Mouse (Mus musculus): ENCODE data around the gene Abcb9. TPM values are rescaled to one million over a fixed set of nuclear protein-coding genes. Genes with fewer than 3 reads are reported as not detected.

Gene Abcb9
- polyA plus RNA-seq, 1 experiment = 37.8 TPM

DNA sequence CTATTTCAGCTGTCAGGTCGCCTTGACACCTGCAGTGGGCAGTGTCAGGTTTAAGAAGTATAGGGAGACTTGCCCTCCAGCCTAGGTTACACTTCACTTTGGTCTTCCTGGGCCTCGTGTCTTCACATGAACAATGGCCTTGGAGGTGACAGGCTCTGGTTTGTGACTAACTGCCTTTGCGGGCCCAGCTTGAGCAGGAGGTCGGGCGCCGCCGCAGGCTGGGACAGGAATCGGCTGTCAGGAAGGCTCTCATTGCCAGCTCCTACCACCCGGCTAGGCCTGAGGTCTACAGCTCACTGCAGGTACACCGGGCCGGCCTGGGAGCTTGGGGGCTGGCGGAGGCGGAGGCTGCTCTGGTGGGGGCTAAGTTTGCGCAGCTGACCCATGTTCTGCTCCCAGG, 17.4 kb upstream of the Abcb9 start:
- H3K4me3 ChIP-seq (ENCODE audit: insufficient read depth, low read length) = peak overlapping the region; percentile 94
- peak; percentile 40; the same call in 1 of the 2 replicates for TF ChIP-seq CTCF (IDR thresholded peaks at IDR 0.05; ENCODE audit: extremely low read depth, insufficient read depth, low read length)
- no peak for TF ChIP-seq POLR2A (IDR thresholded peaks at IDR 0.05; ENCODE audit: extremely low read depth, insufficient read depth, low read length)
- 0 out of 2 replicates have a peak overlapping the region, but pooled peaks have one; percentile 33 for H3K27ac ChIP-seq (ENCODE audit: insufficient read depth, low read length)
- no peaks in the 10 kb centered on the region; the same call in 1 of the 2 replicates for H3K4me1 ChIP-seq (ENCODE audit: control insufficient read depth, insufficient read depth, low read length)

DNA sequence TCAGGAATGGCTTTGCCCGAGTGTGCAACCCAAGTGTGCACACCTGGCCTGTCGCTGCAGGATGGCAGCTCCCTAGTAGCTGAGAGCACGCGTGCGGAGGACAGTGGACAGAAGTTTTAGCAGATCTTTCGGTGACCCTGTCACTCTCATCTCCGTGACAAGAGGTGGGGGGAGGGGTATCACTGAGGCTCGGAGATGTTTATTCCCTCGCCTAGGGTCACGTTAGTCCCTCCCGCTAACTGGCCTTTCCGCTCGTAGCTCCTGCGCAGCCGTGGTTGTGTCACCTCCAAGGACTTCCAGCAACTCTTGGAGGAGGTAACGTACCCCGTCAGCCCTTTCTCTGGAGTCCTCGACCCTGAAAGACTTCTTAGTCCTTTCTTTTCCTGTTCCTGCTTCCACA, 16.9 kb upstream of the Abcb9 start:
- Histone ChIP-seq H3K27ac (ENCODE audit: insufficient read depth, low read length) (peak overlapping the region; percentile 33; the same call in 1 of the 2 replicates), H3K4me3 (ENCODE audit: insufficient read depth, low read length) (peak overlapping the region; percentile 94), H3K4me1 (ENCODE audit: control insufficient read depth, insufficient read depth, low read length) (no peaks in the 10 kb centered on the region; the same call in 1 of the 2 replicates)
- TF ChIP-seq POLR2A (IDR thresholded peaks at IDR 0.05; ENCODE audit: extremely low read depth, insufficient read depth, low read length) (no peak), CTCF (IDR thresholded peaks at IDR 0.05; ENCODE audit: extremely low read depth, insufficient read depth, low read length) (no peak)

DNA sequence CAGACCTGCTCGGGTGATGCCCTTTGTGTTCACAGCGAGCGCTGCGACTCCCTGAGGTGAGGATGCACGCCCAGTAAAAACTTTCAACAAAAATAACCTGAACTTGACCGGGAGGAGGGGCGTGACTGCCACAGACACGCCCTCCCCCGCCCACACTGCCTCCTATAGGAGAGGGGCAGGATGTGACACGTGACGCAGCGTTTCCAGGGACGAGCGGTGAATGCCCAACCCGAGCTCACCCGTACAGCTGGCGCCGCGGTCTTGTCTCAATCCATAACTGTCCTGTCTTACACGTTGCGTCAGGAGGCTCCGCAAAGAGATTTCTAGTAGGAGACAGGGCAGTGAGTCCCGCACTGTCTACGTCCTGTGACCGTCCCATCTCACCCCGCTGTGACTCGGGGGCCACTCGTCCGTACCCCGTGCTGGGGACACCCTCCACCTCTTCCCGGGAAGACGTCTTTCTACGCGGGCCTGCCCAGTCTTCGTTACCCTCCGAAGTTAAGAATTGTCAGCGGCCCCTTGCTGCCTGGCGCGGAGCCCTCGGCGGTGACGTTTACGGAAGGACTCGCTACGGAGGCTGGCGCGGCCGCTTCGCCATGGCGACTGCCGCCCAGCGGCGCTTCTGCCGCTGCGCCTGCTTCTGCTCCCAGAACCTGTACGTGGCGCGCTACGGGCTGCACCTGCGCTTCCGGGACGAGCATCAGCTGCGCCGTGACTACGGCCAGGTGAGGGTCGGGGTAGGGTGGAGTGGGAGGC, 16.3 kb upstream of the Abcb9 start, which contains the start of gene Ogfod2:
Gene Ogfod2 (plus strand): TSS at position 556 of the 756 bp plus-strand sequence.
- peak within 1 kb of the TSS; percentile 94 for H3K4me3 ChIP-seq (ENCODE audit: insufficient read depth, low read length)
- no peaks in the 10 kb centered on the region; the same call in 1 of the 2 replicates for H3K4me1 ChIP-seq (ENCODE audit: control insufficient read depth, insufficient read depth, low read length)
- TF ChIP-seq CTCF (IDR thresholded peaks at IDR 0.05; ENCODE audit: extremely low read depth, insufficient read depth, low read length) = no peak
- peak; percentile 50; the same call in 1 of the 2 replicates for TF ChIP-seq POLR2A (IDR thresholded peaks at IDR 0.05; ENCODE audit: extremely low read depth, insufficient read depth, low read length)
- H3K27ac ChIP-seq (ENCODE audit: insufficient read depth, low read length) = peak within 1 kb of the TSS; percentile 68

DNA sequence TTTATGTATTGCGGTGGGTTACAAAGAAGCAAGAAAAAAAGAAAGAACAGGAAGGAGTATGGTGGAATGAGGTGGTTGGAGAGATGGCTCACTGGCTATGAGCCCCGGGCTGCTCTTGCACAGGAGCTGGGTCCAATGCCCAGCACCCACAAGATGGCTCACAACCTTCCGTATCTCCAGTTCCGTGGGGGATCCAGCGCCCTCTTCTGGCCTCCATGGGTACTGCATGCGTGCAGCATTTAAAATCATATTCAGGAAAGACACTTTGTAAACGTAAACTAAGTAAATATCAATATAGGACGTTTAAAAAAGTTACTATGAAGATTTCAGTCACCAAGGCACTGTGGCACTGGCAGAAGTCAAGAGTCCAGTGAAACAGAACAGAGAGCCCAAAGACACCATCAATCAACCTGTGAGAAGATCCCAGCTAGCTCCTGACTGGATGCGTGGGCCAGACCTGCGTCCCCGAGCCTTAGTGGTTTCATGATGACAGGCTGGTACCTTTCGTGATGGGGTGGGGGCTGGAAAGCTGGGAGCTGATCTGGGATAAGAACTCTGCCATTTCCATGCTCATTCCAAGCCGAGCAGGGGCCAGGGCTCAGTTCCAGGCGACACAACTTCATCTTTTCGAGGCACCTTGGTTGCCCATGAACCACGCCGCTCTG, 15.6 kb upstream of the Abcb9 start:
- no peaks in the 10 kb centered on the region; the same call in 1 of the 2 replicates for H3K4me1 ChIP-seq (ENCODE audit: control insufficient read depth, insufficient read depth, low read length)
- H3K27ac ChIP-seq (ENCODE audit: insufficient read depth, low read length) = no peak overlapping the region
- TF ChIP-seq POLR2A (IDR thresholded peaks at IDR 0.05; ENCODE audit: extremely low read depth, insufficient read depth, low read length) = no peak
- peak; percentile 61 for TF ChIP-seq CTCF (IDR thresholded peaks at IDR 0.05; ENCODE audit: extremely low read depth, insufficient read depth, low read length)
- H3K4me3 ChIP-seq (ENCODE audit: insufficient read depth, low read length) = peak overlapping the region; percentile 94

DNA sequence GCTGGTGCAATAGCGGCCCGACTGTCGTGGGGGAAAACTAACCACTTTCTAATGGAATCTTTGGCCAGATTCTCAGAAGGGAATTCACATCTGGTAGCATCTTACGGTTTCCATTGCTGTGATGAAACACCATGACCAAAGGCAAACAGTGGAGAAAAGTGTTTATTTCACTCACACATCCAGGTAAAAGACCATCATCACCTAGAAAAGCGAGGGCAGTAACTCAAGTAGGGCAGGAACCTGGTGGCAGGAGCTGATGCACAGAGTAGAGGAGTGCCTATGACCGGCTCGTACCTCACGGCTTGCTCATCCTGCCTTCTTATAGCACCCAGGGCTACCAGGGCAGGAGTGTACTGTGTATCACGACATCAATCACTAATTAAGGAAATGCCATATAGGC, 8.0 kb upstream of the Abcb9 start:
- H3K4me1 ChIP-seq (ENCODE audit: control insufficient read depth, insufficient read depth, low read length) = no peaks in the 10 kb centered on the region
- TF ChIP-seq CTCF (IDR thresholded peaks at IDR 0.05; ENCODE audit: extremely low read depth, insufficient read depth, low read length) (no peak), POLR2A (IDR thresholded peaks at IDR 0.05; ENCODE audit: extremely low read depth, insufficient read depth, low read length) (no peak)
- no peak overlapping the region for H3K4me3 ChIP-seq (ENCODE audit: insufficient read depth, low read length)
- H3K27ac ChIP-seq (ENCODE audit: insufficient read depth, low read length) = no peak overlapping the region

DNA sequence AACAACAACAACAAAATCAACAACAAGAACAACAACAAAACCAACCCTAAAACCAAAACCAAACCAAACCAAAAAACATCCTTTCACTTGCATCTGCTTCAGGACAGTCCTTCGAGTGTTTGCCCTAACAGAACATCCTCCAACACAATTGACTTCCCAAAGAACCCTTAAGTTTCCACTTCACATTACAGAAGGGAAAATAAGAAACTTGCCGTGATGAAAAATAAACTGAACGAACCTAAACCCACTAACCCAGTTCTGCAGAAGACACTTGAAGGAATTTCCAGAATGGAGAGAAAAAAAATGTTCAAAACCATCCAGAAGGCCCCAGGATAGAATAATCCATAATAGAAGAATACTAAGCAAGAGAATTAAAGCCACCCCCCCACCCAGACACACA, 7.4 kb upstream of the Abcb9 start:
- Histone ChIP-seq H3K27ac (ENCODE audit: insufficient read depth, low read length) (no peak overlapping the region), H3K4me1 (ENCODE audit: control insufficient read depth, insufficient read depth, low read length) (no peaks in the 10 kb centered on the region), H3K4me3 (ENCODE audit: insufficient read depth, low read length) (no peak overlapping the region)
- TF ChIP-seq POLR2A (IDR thresholded peaks at IDR 0.05; ENCODE audit: extremely low read depth, insufficient read depth, low read length) (no peak), CTCF (IDR thresholded peaks at IDR 0.05; ENCODE audit: extremely low read depth, insufficient read depth, low read length) (no peak)

DNA sequence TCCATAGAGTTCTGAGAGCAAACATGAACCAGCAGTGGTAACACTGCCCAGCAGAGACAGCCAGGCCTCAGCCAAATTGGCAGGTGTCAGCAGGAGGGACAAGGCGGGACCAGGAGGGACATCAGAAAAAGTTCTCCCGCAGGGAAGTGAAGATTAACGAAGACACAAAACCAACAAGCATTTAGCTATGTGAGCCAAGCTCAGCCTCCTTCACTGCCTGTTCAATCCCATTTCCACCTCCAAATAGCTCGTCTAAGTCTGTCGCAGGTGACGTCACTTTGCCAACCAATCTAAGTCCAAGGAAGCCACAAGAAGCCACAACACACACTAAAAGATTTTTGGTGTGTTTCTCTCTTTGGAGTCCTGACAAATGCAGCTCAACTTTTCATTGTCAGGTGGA, 6.7 kb upstream of the Abcb9 start:
- Histone ChIP-seq H3K27ac (ENCODE audit: insufficient read depth, low read length) (no peak overlapping the region), H3K4me1 (ENCODE audit: control insufficient read depth, insufficient read depth, low read length) (no peaks in the 10 kb centered on the region), H3K4me3 (ENCODE audit: insufficient read depth, low read length) (no peak overlapping the region)
- TF ChIP-seq POLR2A (IDR thresholded peaks at IDR 0.05; ENCODE audit: extremely low read depth, insufficient read depth, low read length) (no peak), CTCF (IDR thresholded peaks at IDR 0.05; ENCODE audit: extremely low read depth, insufficient read depth, low read length) (no peak)

DNA sequence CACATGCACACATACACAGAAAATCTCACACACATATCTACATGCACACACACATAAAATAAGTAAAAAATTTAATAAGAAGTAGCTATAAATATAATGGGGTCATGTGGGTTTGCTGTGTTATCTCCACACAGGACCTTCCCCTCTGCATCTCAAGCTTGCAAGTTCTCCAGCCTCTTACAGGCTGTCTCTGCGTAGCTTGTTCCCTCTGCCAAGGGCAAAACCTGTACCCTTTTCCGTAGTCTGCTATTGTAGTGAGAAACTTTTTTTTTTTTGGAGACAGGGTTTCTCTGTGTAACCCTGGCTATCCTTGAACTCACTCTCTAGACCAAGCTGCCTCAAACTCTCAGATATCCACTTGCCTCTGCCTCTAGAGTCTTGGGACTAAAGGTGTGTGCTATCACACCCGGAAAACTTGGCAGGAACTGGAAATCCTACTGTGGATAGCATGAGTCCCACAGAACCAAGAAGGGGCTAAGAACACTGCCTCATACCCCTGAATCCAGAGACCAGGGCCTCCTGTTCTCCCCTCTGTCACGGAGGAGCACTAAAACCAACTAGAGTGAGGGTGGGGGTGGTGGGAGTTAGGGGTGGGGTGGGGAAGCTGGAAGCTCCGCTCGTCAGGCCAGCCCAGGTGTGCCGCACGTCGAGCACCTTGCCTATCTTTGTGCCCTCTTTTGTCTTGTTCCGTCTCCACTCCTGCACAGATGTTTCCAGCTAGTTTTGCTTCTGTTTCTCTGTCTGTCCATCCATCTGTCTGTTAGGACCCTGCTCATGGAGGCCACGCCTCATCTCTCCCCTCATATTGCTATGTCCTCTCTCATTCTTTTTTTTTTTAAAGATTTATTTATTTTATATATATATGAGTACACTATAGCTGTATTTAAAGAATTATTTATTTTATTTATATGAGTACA, 4.8 kb upstream of the Abcb9 start:
- no peak overlapping the region for H3K27ac ChIP-seq (ENCODE audit: insufficient read depth, low read length)
- H3K4me1 ChIP-seq (ENCODE audit: control insufficient read depth, insufficient read depth, low read length) = no peaks in the 10 kb centered on the region
- H3K4me3 ChIP-seq (ENCODE audit: insufficient read depth, low read length) = no peak overlapping the region
- TF ChIP-seq POLR2A (IDR thresholded peaks at IDR 0.05; ENCODE audit: extremely low read depth, insufficient read depth, low read length) = no peak
- no peak for TF ChIP-seq CTCF (IDR thresholded peaks at IDR 0.05; ENCODE audit: extremely low read depth, insufficient read depth, low read length)

DNA sequence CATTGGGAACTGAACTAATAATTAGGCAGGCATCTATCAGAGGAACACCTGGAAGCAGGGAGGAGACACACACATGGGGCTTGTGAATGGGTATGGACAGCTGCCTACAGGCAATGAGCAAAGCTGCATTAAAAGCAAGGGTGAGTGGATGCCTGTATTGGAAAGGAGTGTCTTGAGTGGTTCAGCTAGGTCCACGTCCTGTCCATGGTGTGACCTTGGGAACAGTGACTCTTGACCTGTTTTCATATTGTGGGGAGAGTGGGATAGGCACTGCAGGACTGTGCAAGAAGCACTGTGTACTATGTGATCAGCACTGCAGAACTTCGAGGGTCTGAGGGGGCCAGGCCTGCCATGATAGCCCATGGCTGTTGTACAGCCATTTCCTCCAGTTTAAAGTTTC, 3.3 kb upstream of the Abcb9 start:
- no peak overlapping the region for H3K4me3 ChIP-seq (ENCODE audit: insufficient read depth, low read length)
- no peak overlapping the region for H3K27ac ChIP-seq (ENCODE audit: insufficient read depth, low read length)
- TF ChIP-seq CTCF (IDR thresholded peaks at IDR 0.05; ENCODE audit: extremely low read depth, insufficient read depth, low read length) = no peak
- no peak for TF ChIP-seq POLR2A (IDR thresholded peaks at IDR 0.05; ENCODE audit: extremely low read depth, insufficient read depth, low read length)
- H3K4me1 ChIP-seq (ENCODE audit: control insufficient read depth, insufficient read depth, low read length) = no peaks in the 10 kb centered on the region

All from cortical plate, adult 2 months (tissue).